Mouse (Mus musculus) thymus, adult 2 months (tissue): Measurements from ENCODE around the gene Izumo4.

Experiments
- CTCF ChIP-seq: fragments of 200-500 bp; IDR thresholded peaks from 2 replicates; pipeline ENCODE4 v1.5.1; 2012; ENCODE audit warnings: mild to moderate bottlenecking, control low read depth, low read length, moderate library complexity, borderline replicate concordance; ENCODE audit not compliant: control insufficient read depth, poor library complexity, insufficient read depth; ENCODE audit errors: extremely low read depth
- POLR2A ChIP-seq: fragments of 200-500 bp; IDR thresholded peaks from 2 replicates; pipeline ENCODE4 v1.6.1; 2012; ENCODE audit warnings: mild to moderate bottlenecking, low read length, control low read depth, moderate library complexity; ENCODE audit not compliant: control insufficient read depth, poor library complexity, insufficient read depth; ENCODE audit errors: extremely low read depth

- TF ChIP-seq POLR2A (no peak), CTCF (no peak)
Measured at GRCm38 (mm10) chr10:80693401-80694045, 8.5 kb upstream of the Izumo4 start.
